Mouse (Mus musculus) brown adipose tissue, adult 24 weeks (tissue): ENCODE measurements at regions not wholly inside any gene's neighbourhood (a gene's known extent, or its start where the extent isn't known, plus 50 kb on each side); places are given as distances from the start of the nearest gene placed in this dataset.

ENCODE experiments used
- H3K27ac ChIP-seq: fragments of 200-500 bp; replicated peaks from 2 replicates; pipeline ENCODE4 v1.5.1; 2012; ENCODE audit warnings: low read depth, mild to moderate bottlenecking, low read length
- H3K4me1 ChIP-seq: fragments of 200-500 bp; 2 replicates; pipeline ENCODE4 v1.6.1; 2012; ENCODE audit warnings: low read length, mixed read lengths; ENCODE audit not compliant: control insufficient read depth, insufficient read depth, insufficient read length
- H3K4me3 ChIP-seq: fragments of 200-500 bp; 2 replicates; pipeline ENCODE4 v1.5.1; 2012; ENCODE audit warnings: low read depth, mild to moderate bottlenecking, low read length, moderate library complexity; ENCODE audit not compliant: insufficient read depth

DNA sequence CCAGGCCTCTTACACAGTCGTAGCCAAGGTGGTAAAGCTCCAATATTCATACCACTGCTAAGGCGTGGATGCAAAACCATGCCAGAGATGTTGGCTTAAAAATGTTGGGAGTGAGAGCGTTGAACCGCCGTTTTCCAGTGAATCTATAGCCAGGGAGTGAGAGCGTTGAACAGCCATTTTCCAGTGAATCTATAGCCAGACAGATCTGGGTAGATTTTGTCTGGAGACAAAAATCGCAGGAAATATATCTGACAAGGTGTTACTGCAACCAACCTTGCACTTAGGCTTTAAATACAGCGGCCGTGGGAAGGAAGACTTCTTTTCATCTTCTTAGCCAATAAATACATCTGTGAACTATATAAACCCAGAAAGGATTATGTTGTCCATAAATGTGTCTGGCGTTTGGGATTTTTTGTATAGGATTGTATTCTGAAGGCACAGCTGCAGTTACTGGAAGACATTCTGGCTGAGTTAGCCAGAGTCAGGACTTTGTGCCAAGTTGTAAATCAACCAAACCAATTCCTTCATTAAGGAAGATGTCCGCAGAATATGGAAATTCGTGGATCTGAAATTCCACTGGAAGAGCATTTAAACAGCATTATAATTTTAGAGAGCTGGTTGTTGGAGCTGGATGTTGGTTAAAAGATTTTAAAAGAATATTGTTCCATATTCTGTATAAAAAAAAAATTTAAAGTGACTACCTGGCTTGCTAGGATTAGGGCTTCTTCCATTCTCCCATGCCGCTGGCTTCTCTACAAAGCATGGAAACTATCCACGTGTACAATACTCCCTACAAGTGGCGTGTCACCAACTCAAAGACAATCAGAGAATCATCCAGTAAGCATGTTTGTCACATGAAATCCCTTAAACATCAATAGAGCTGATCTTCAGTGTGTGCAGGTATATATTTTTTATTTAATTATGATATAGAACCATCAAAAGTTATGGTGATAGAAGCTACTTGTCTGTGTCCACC, 75.8 kb upstream of the Cpm start:
- H3K27ac ChIP-seq = no peak overlapping the region
- no peaks in the 10 kb centered on the region for H3K4me1 ChIP-seq
- no peak overlapping the region for H3K4me3 ChIP-seq

DNA sequence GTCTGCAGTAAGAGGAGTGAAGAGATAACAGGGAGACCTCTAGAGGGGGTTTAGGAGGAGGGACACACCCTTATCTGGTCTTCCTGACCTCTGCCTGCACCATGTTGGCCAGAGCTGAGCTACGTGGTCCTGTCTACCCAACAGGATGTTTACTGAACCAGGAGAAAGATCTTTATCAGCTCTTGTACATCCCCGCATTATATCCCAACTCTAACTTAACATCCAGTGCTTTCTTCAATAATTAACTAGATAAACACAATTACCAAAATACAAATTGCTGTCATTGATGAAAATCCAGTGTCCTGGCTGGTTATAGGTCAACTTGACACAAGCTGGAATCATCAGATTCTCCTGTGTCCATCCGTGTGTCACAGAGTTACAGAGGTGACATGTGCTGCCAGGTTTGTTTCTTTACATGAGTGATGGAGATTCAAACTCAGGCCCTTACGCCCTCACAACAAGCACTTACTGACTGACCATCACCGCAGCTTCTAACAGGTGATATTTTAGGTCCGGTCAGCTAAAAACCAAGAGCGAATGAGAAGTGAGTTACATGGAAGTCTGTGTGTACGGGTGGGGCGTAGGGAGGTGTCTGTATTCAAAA, 77.1 kb upstream of the Cpm start:
- Histone ChIP-seq H3K4me3 (no peak overlapping the region), H3K27ac (no peak overlapping the region), H3K4me1 (no peaks in the 10 kb centered on the region)

DNA sequence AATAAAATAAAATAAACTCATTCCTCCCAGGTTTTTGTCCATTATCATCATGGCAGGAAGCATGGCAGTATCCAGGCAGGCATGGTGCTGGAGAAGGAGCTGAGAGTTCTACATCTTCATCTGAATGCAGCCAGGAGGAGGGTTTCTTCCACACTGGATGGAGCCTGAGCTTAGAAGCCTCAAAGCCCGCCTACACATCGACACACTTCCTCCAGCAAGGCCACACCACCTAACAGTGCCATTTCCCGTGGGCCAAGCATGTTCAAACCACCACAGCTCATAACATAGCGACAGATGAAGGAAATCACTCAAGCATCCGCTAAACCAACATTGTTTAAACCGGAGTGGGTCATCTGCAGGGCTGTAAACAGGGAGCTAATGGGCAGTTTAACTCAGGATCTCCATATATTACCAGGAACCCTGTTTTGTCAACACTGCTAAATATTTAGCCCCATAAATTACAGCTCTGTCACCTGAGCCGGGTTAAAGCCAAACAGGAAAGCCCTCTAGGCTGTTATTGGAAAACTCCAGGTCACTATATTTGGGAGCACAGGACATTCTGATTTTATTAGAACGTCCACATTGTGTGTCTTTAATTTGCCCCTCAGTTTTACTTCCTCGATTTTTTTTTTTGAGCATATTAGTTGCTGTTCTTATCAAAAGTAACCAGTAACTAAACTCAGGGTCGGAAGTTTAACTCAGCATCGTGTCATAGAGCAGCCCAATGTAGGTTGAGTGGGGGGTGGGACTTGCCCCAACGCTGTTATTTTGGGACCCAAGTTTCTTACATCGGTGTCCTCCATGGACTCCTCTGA, 77.9 kb upstream of the Cpm start:
- no peak overlapping the region for H3K27ac ChIP-seq
- H3K4me1 ChIP-seq = no peaks in the 10 kb centered on the region
- H3K4me3 ChIP-seq = no peak overlapping the region

DNA sequence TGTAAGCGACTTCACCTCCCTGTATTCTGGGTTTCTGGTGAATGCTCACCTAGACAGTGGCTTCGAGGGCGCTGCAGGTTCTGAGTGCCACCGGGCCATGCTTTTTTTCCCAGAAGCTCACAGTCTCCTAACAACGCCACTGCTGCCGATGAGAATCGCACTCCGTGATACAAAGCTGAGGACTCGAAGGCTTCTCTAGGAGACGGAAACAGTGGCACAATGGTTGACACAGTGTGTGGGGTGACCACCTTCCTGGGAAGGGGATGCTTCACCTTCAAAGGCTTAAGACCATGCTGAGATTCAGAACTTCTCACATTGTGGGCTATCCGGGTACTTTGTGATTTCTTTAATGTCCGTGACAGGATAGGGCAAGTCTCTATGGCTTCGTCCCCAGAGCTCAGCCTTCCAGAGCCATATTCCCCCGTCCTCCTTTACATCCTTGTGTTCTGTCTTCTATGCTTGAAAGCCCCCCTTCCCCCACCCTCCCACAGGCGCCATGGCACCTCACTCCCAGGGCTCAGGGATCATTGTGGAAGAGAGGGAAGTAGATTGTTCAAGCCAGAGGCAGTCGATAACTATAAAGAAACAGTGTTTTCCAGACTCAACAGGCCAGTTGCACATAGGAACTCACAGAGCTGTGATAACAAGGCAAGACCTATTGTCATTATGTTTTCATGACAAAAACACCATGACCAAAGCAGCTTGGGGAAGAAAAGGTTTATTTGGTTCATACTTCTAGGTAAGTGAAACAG, 79.3 kb upstream of the Cpm start:
- no peaks in the 10 kb centered on the region for H3K4me1 ChIP-seq

DNA sequence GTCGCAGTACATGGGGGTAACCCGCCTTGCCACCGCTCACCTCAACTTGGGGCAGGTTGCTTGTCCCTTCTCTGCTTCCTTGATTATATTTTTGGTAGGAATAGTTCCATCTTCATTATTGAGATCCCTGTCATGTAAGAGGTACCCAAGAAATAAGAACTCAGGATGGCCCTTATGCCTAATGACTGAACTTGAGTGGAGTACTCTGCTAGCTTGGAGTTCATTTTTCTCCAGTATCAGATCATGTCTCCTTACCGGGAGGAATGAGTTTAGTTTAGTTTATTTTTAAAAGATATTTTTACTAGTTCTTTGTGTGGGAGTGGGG, 79.8 kb upstream of the Cpm start:
- no peaks in the 10 kb centered on the region for H3K4me1 ChIP-seq
- H3K27ac ChIP-seq = no peak overlapping the region
- no peak overlapping the region for H3K4me3 ChIP-seq

More for the DNA sequence above, 79.3 kb upstream of the Cpm start:
- H3K27ac ChIP-seq = no peak overlapping the region
- H3K4me3 ChIP-seq = no peak overlapping the region

DNA sequence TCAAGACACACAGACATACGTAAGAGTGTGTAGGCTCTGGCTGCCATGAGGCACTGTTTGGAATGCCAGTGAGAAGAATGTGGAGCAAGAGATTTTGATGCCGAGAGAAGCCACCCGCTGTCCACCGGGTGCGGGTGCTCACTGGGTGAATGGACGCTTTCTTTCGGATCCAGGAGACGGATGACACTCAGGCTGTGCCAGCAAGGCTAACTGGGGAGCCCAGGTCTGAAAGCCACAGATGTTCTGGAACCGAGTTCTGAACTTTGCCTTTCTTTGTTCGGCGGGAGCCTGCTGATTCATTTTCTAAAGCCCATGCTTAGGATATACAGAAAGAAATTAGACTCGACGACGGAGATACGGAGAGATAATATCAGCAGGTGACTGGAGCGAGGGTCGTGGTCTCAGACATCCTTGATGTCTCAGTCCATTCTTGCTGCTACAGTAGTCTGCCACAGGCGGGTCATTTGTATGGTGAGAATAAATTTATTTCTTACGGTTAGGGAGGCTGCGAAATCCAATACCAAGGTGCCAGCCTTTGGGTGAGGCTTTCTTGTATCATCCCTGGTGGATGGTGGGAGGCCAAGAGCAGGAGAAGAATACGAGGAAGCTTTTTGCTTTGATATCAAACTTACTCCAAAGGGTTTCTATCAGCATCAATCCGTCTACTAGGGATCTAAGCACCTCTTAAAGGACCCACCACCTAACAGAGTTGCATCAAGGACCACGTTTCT, 80.4 kb upstream of the Cpm start:
- Histone ChIP-seq H3K27ac (no peak overlapping the region), H3K4me3 (no peak overlapping the region), H3K4me1 (no peaks in the 10 kb centered on the region)

DNA sequence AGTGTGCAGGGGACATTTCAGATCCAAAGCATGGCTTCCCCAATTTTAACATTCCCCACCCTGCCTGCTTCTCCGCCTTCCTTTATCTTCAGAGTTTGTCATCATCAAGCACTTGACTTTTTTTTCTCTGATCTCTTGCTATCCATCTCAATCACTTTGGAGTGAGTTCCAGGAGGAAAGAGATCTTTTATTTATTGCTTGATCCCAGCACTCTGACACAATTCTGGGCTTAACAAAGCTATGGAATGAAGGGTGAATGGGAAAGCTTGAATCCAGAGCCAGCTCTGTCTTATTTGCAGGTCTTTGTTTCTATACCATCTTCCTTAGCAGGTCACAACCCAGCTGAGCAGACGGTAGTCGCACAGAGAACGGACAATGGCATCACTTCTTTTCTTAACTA, 81.0 kb upstream of the Cpm start:
- no peak overlapping the region for H3K4me3 ChIP-seq
- H3K4me1 ChIP-seq = no peaks in the 10 kb centered on the region
- no peak overlapping the region for H3K27ac ChIP-seq

DNA sequence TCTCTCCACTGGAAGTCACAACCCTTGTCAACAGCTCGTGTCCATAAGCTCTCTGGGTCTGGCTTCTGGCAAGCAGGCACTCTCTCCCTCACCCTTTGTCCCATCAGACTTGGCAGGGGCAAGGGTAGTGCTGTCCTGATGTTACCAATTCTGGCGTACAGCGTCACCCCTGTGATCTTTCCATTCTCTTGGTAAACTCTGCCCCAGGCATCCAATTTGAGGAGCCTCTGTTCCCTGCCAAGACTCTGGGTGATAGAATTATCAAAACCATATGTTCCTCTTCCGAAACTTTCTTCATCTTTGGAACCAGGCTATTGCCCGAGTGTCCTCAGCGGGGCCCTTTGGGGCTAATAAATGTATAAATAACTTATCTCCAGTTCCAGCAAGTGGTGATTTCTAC, 82.0 kb upstream of the Cpm start:
- Histone ChIP-seq H3K27ac (no peak overlapping the region), H3K4me3 (no peak overlapping the region), H3K4me1 (no peaks in the 10 kb centered on the region)

DNA sequence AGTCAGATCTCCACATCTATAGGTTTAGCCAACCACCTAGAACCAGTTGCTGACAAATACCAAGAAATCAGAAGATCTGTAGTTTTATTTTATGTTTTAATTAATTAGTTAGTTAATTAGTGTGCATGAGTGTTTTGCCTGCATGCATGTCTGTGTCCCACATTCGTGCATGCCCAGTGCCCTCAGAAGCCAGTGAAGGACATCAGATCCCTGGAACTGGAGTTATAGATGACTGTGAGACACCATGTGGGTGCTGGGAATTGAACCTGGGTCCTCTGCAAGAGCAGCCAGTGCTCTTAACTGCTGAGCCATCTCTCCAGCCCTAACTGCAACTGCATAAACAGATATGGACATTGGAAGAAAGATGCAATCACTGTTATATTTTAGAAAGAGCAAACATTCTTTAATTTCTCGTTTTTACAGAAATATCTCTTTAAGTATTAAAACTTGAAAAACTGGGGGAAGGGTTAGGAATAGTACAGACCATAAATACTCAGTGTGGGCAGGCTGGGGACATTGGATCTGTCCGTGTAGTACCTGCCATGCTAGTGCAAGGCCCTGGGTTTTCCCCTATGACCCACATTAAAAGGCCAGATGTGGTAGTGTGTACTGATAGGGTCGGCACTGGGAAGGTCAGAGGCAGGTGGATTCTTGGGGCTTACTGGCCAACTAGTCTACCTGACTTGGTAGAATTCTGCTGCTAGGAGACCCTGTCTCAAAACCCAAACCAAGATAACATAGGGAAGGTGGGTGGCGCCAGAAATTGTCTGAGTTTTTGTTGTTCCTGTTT, 83.3 kb upstream of the Cpm start:
- no peak overlapping the region for H3K27ac ChIP-seq
- H3K4me1 ChIP-seq = no peaks in the 10 kb centered on the region
- no peak overlapping the region for H3K4me3 ChIP-seq

DNA sequence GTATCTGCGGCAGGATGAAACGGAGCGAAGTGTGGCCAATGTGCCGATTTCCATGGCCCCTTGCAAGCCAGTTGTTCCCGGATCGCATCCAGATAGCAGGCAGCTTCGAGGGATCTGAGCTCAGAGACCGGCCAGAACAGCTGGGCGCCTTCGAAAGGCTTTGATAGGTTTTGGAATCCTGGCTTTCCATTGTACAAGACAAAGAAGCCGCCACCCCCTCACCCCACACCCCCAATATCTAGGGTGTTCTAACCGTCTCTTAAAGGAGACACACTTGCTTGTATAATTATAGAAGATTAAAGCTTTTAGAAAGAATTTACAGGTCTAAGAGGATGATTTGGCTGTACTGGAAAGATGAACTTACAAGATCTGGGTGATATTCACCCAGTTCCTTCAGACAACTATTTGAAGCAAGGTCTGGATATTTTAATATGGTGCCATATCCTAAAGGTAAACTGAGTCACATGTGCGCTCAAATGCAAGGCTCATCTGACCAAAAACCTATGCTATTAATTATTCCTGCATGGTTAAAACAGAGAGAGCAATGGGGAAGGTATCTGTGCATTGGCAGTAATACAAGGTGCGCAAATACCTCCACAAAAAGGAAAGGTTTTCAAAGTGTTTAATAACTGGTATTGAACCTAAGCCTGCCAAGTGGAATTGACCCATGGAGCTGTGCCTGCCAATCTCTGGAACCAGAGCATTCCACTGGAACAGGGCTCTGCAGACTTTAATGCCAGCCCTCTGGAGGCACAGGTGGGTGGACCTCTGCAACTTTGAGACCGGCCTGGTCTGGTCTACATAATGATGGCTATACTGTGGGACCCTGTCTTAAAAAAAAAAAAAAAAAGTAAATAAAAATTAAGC, 84.4 kb upstream of the Cpm start:
- H3K4me1 ChIP-seq = no peaks in the 10 kb centered on the region
- H3K27ac ChIP-seq = no peak overlapping the region
- H3K4me3 ChIP-seq = no peak overlapping the region

DNA sequence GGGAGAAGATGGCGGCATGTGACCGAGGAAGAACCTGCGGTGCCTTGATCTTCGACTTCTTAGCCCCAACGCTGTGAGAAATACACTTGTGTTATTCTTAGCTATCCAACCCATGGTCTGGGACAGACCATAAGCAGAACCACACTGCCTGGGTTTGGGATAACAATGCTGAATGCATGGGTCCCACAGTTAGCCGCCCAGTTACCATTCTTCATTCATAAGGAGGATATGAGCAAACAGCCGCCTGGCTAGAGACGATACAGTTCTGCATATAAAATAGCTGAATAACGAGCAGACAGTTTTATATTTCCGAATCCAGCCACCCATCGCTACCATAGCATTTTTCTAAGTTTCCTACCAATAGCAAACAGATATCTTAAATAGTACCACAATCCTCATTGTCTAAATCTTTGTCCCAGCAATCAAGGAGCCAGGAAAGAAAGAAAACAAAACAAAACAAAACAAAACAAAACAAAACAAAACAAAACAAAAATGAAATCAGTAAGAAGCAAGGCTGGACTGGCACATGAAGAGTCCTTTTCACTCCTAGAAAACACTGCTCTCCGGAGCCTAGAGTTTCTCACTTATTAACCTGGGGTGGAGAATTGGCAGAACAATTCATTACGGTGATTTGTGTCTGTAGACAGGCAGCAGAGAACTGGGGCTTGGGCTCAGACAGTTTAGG, 85.2 kb upstream of the Cpm start:
- Histone ChIP-seq H3K4me3 (no peak overlapping the region), H3K27ac (no peak overlapping the region), H3K4me1 (no peaks in the 10 kb centered on the region)

DNA sequence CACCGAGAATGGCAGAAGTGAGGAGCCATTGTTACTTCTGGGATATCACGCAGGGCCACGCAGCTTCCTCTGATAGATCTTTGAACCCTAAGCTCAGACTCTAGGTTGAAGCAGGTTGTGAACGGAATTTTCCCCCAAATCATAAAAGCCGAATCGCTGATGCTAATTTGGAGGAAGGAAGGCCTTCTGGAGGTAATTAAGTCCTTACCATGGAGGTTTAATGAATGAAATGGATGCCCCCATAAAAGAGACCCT, 85.7 kb upstream of the Cpm start:
- no peaks in the 10 kb centered on the region for H3K4me1 ChIP-seq
- no peak overlapping the region for H3K4me3 ChIP-seq
- no peak overlapping the region for H3K27ac ChIP-seq
